Mouse (Mus musculus): ENCODE measurements around the gene Aoah. TPM values are rescaled to one million over a fixed set of nuclear protein-coding genes. Genes with fewer than 3 reads are reported as not detected.
A peak's percentile ranks its signal among the peaks of the same experiment; 100 is the strongest.

The Aoah gene
- polyA plus RNA-seq, 1 experiment from 2014 or later = 0.98 TPM

GRCm38 (mm10) chr13:21040589-21041199 is 246.8 kb downstream of the Aoah start:
- no peak overlapping the region for H3K27ac ChIP-seq (replicated peaks)
- H3K4me2 ChIP-seq (replicated peaks; ENCODE audit: low read depth) = no peak overlapping the region
- H3K9me3 ChIP-seq (ENCODE audit: control insufficient read depth, low read length) = no peaks in the 10 kb centered on the region
- 89% methylated on average over 2 of the region's 2 CpGs for WGBS
- no peaks in the 10 kb centered on the region for H3K36me3 ChIP-seq (ENCODE audit: control insufficient read depth, insufficient read depth, low read length)
- no peaks in the 10 kb centered on the region for H3K27me3 ChIP-seq (ENCODE audit: control insufficient read depth, insufficient read depth, low read length)
- H3K9ac ChIP-seq (ENCODE audit: low read length) = no peak overlapping the region
- no peak overlapping the region for H3K4me3 ChIP-seq (ENCODE audit: low read depth, low read length)
- TF ChIP-seq EP300 (optimal IDR thresholded peaks at IDR 0.05) = no peak
- TF ChIP-seq CTCF (IDR thresholded peaks at IDR 0.05; ENCODE audit: low read depth) = no peak
- no peak for DNase-seq (ENCODE audit: low spot score)
- no peak for ATAC-seq (ENCODE audit: low FRiP score, low TSS enrichment)
- no peaks in the 10 kb centered on the region for H3K4me1 ChIP-seq (replicated peaks; ENCODE audit: control insufficient read depth, insufficient read depth)

GRCm38 (mm10) chr13:21050118-21050517 is 256.2 kb downstream of the Aoah start:
- Histone ChIP-seq H3K4me1 (replicated peaks; ENCODE audit: control insufficient read depth, insufficient read depth) (no peaks in the 10 kb centered on the region), H3K4me3 (ENCODE audit: low read depth, low read length) (no peak overlapping the region), H3K27ac (replicated peaks) (no peak overlapping the region), H3K9me3 (ENCODE audit: control insufficient read depth, low read length) (no peaks in the 10 kb centered on the region), H3K27me3 (ENCODE audit: control insufficient read depth, insufficient read depth, low read length) (no peaks in the 10 kb centered on the region), H3K9ac (ENCODE audit: low read length) (no peak overlapping the region), H3K4me2 (replicated peaks; ENCODE audit: low read depth) (no peak overlapping the region), H3K36me3 (ENCODE audit: control insufficient read depth, insufficient read depth, low read length) (no peaks in the 10 kb centered on the region)
- TF ChIP-seq CTCF (IDR thresholded peaks at IDR 0.05; ENCODE audit: low read depth) (peak; percentile 61), EP300 (optimal IDR thresholded peaks at IDR 0.05) (no peak)
- WGBS = 48% methylated on average over 1 of the region's 1 CpGs
- ATAC-seq (ENCODE audit: low FRiP score, low TSS enrichment) = no peak
- DNase-seq (ENCODE audit: low spot score) = no peak

DNA sequence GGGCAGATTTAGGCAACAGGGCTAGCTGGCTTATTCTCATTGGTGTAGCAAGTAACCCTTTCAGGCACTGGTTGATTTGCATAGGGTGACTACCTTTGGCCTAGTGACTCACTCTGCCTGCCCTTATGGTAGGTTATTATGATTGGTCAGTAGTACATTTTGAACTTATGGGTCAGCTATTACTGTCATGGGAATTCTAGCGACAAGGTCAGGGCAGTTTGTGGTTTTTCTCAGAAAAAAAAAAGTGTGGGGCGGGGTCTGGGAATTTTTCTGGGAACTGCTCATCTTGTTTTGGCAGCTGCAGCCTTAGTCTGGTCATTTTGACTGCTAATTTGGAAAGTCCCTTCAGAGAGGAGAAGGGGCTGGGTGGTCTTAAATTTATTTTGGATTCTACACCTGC is 272.1 kb downstream of the Aoah start:
- DNase-seq (ENCODE audit: low spot score) (no peak), ATAC-seq (ENCODE audit: low FRiP score, low TSS enrichment) (no peak)
- no peak for TF ChIP-seq CTCF (IDR thresholded peaks at IDR 0.05; ENCODE audit: low read depth)
- TF ChIP-seq EP300 (optimal IDR thresholded peaks at IDR 0.05) = no peak
- no peak overlapping the region for H3K4me3 ChIP-seq (ENCODE audit: low read depth, low read length)
- WGBS = 76% methylated on average over 2 of the region's 2 CpGs
- H3K36me3 ChIP-seq (ENCODE audit: control insufficient read depth, insufficient read depth, low read length) = no peaks in the 10 kb centered on the region
- no peaks in the 10 kb centered on the region for H3K27me3 ChIP-seq (ENCODE audit: control insufficient read depth, insufficient read depth, low read length)
- no peak overlapping the region for H3K4me2 ChIP-seq (replicated peaks; ENCODE audit: low read depth)
- no peak overlapping the region for H3K9ac ChIP-seq (ENCODE audit: low read length)
- H3K9me3 ChIP-seq (ENCODE audit: control insufficient read depth, low read length) = no peaks in the 10 kb centered on the region
- H3K4me1 ChIP-seq (replicated peaks; ENCODE audit: control insufficient read depth, insufficient read depth) = no peaks in the 10 kb centered on the region
- H3K27ac ChIP-seq (replicated peaks) = no peak overlapping the region

DNA sequence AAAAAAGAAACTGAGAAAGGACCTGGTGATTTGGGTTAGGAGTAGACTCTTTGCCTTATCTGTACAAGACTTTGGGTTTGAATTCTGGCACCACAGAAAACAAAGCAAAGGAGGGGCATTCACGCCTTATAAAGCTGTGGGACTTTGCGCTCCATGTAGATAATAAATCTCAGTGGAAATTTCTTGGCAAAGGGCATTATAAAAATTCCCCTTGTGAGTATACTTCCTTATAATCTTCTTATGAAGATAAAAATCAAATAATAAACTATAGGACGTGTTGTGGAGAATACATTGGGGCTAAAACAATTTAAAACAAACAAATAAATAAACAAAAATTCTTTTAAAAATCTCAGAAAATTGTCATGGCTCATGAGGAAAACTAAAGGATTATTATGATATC is 280.9 kb downstream of the Aoah start, which contains the start of gene Olfr1370:
TSS of gene Olfr1370 (minus strand) at position 101 of the 400 bp plus-strand sequence.
- no peak for DNase-seq (ENCODE audit: low spot score)
- Histone ChIP-seq H3K27me3 (ENCODE audit: control insufficient read depth, insufficient read depth, low read length) (no peaks in the 10 kb centered on the region), H3K36me3 (ENCODE audit: control insufficient read depth, insufficient read depth, low read length) (no peaks in the 10 kb centered on the region), H3K9me3 (ENCODE audit: control insufficient read depth, low read length) (no peaks in the 10 kb centered on the region), H3K9ac (ENCODE audit: low read length) (no peak within 1 kb of the TSS), H3K4me3 (ENCODE audit: low read depth, low read length) (no peak within 1 kb of the TSS), H3K27ac (replicated peaks) (no peak within 1 kb of the TSS), H3K4me2 (replicated peaks; ENCODE audit: low read depth) (no peak within 1 kb of the TSS), H3K4me1 (replicated peaks; ENCODE audit: control insufficient read depth, insufficient read depth) (no peaks in the 10 kb centered on the region)
- no peak for ATAC-seq (ENCODE audit: low FRiP score, low TSS enrichment)
- 64% methylated on average over 3 of the region's 3 CpGs for WGBS
- no peak for TF ChIP-seq CTCF (IDR thresholded peaks at IDR 0.05; ENCODE audit: low read depth)
- TF ChIP-seq EP300 (optimal IDR thresholded peaks at IDR 0.05) = no peak

- WGBS = 55% methylated on average over 2 of the region's 2 CpGs
- ATAC-seq (ENCODE audit: low FRiP score, low TSS enrichment) (no peak), DNase-seq (ENCODE audit: low spot score) (no peak)
- no peaks in the 10 kb centered on the region for H3K27me3 ChIP-seq (ENCODE audit: control insufficient read depth, insufficient read depth, low read length)
- no peak overlapping the region for H3K4me2 ChIP-seq (replicated peaks; ENCODE audit: low read depth)
- TF ChIP-seq EP300 (optimal IDR thresholded peaks at IDR 0.05) (no peak), CTCF (IDR thresholded peaks at IDR 0.05; ENCODE audit: low read depth) (no peak)
- no peak overlapping the region for H3K4me3 ChIP-seq (ENCODE audit: low read depth, low read length)
- H3K4me1 ChIP-seq (replicated peaks; ENCODE audit: control insufficient read depth, insufficient read depth) = no peaks in the 10 kb centered on the region
- no peak overlapping the region for H3K9ac ChIP-seq (ENCODE audit: low read length)
- no peaks in the 10 kb centered on the region for H3K36me3 ChIP-seq (ENCODE audit: control insufficient read depth, insufficient read depth, low read length)
- no peak overlapping the region for H3K27ac ChIP-seq (replicated peaks)
- no peaks in the 10 kb centered on the region for H3K9me3 ChIP-seq (ENCODE audit: control insufficient read depth, low read length)
Measured at GRCm38 (mm10) chr13:21082686-21083085, 288.8 kb downstream of the Aoah start.

All from stomach, postnatal 0 days (tissue).